Mouse (Mus musculus): ENCODE measurements around the gene Tiam1.
"Not testable (repeated sequence)": the region's sequence is repeated elsewhere in the genome, so short reads cannot be mapped to it uniquely, and the experiment has no call there.

Gene Tiam1

DNA sequence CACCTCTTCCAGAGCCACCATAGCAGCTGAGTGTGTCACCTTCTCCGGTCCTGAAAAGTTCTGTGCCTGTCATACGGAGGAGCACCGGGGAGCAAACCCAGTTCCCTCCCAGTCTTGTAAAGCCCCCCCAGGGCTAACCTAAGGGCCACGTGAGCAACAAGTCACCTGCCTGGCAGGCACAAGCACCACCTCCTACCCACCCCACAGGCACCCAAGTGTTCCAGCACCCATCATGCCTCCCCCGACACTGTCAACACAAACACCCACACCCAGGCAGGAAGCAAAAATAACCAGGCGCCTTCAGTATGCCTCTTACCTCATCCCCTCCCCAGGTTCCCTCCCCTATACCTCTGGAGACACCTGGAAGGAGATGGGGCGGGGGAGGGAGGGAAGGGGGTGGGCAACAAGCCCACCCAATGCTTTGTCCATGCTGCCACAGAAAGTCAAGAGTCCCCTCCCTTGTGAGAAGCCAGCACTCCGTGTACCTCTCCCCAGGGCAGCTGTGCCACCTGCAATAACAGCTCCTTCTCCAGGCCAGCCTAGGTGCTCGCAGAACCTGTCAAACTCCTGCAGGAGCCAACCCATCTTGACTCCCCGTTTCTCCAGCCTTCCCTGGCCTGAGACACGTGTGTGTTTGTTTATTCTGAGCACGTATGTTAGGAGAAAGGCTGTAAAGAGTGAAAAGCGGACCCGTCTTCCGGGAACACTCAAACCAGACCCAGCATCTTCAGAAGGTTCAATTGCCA lies 38.7 kb downstream of the Tiam1 start:
- DNase-seq (ENCODE audit: low spot score) = no peak

DNA sequence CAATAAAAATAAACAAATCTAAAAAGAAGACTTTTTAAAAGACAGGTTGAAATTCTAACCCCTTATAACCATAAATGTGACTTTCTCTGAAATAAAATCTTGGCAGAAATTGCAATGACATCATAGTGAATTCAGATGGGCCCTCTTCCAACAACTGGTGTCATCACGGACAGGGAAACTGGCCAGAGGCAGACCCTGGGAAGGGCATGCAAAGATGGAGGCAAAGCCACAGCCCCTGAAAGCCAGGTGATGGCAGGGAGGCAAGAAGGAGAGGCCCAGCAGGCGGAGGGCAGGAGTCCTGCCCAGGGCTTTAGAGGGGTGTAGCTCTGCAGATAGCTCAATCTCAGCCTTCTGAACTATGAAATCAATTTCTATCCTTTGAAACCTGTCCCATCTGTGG lies 39.8 kb downstream of the Tiam1 start:
- no peak for DNase-seq (ENCODE audit: low spot score)

DNA sequence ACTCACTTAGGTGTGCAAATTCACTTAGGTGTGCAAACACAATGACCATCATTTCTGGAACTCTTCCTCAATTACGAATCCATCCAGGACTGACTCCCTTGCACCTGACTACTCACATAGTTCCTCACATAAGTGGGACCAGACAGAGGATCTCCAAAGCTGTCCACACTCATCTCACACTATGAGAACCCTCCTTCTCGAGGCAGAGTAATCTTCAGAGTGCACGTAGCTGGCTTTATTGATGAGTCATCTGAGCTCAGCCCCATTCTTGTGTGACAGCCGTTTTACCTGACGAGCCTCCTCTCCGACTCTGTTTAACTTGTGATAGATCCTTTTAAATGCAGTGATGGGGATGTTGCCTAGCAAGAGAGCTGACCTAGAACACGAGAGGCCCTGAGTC lies 41.0 kb downstream of the Tiam1 start:
- DNase-seq (ENCODE audit: low spot score) = no peak

DNA sequence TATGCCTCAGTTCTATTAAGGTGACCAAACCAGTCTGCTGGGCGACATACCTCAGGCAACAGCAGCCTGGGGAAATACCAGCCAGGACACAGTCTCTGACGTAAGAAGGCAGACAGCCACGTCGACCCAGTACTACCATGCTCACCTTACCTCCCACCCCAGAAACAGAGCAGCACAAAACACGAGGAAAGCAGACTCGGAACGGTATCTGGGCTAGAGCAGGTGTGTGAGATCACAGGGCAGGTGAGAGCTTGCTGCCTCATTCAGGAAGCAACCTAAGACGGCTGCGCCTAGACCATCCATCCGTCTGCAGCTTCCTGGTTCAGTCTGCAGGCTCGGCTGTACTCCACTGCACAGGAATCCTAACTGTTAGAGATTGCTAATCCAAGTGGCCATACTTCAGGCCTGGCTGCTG lies 45.4 kb downstream of the Tiam1 start:
- DNase-seq (ENCODE audit: low spot score) = no peak

DNA sequence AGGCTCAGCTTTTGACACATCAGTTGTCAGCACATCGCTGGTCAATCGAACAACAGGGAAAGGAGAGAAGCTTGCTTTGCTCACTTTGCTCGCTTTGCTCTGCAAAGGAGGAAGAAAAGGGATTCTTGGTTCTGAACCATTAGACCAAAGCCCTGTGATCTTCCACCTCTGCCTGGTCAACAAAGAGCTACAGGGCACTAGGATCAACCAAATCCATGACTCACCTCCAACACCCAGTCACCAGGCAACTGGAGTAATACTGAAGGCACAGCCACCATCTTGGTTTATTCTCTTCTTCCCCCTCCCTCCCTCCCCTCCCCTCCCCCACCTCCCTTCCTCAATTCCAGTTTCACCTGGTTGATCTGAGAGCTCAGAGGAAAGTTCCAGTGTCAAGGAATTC lies 45.8 kb downstream of the Tiam1 start:
- no peak for DNase-seq (ENCODE audit: low spot score)

DNA sequence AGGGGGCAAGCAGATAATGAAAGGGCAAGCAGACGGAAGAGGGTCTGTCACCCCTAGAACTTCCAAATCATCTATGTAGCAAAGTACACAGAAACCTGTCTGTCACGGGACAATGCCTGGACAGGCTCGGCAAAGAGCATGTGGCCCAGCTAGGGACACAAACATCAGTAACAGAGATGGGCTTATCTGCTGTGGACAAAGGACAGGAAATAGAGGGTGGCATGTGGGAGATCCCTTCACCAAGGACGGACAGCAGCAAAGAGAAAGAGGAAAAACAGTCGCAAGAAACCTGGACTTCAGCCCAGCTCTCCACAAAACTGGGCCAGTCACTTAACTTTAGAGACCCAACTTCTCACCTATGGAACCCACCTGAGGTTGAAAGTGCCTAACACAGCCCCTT lies 47.6 kb downstream of the Tiam1 start:
- DNase-seq (ENCODE audit: low spot score) = no peak

DNA sequence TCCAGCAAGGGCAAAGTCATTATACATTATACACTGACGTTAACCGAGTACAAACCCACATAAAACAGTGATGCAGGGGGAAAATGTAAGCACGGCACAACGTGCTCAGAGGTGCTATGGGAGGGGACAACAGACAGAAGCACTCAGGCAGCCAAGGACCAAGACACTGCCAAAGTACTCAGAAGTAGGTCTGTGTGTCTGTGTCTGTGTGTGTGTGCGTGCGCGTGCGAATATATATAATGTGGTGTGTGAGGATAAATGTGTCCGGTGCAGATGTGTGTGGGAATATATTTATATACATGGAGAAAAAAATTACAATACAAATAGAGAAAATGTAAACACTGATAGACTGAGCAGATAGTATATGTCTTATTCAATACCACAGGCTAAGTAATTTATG lies 50.6 kb downstream of the Tiam1 start:
- no peak for DNase-seq (ENCODE audit: low spot score)

DNA sequence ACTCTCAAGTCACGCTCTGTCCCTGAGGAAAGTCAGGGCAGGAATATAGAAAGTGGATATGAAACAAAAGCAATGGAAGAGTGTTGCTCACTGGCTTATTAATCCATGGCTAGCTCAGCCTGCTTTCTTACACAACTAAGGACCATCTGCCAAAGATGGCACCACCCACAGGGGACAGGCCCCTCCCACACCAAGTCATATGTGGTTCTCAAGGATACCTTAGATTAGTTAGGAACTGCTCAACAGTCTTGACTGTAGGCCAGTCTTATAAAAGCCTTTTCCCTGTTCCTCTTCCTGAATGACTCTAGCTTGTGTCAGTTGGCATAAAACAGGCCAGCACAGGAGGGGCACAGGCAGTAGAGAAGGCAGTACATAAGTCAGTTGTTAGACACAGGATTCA lies 51.7 kb downstream of the Tiam1 start:
- DNase-seq (ENCODE audit: low spot score) = no peak

DNA sequence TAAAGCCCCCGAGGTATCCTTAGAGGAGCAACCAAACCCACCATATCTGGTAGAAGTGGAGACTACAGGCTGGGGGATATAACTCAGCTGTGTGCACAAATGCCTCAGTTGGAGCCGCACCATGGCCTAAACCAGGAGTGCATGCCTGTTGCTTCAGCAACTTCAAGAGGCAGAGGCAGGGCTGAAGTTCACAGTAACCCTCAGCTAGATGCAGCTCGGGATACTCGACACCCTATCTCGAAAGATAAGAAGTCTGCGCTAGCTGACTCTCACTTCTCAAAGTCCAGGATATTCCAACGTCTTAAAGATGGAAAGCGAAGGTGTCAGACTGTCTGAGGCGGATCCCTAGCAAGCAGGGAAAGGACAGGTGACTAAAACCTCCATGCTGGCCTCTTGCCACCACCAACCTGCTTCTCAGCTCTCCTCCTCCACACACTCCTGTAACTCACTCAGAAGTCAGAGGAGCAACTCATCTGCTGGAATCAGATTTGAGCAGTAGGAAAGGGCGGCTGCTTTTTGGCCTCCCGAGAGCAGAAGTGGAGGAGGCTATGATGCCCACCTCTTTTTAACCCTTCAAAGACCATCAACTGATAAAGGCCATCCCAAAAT lies 52.4 kb downstream of the Tiam1 start:
- DNase-seq (ENCODE audit: low spot score) = no peak

DNA sequence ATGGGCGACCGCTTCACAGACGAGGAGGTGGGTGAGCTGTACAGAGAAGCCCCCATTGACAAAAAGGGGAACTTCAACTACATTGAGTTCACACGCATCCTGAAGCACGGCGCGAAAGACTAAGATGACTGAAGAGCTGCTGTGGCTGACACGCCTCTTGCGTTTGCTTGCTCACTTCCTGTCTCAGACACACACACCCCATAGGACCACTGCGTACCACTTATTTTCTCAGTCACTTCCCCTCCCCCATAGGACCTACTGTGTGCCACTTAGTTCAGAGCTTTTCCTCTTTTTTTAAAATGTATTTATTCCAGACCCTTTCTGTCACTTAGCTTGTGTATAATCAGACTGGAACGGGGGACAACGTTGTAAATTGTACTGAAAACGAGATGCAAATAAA lies 53.2 kb downstream of the Tiam1 start:
- no peak for DNase-seq (ENCODE audit: low spot score)

DNA sequence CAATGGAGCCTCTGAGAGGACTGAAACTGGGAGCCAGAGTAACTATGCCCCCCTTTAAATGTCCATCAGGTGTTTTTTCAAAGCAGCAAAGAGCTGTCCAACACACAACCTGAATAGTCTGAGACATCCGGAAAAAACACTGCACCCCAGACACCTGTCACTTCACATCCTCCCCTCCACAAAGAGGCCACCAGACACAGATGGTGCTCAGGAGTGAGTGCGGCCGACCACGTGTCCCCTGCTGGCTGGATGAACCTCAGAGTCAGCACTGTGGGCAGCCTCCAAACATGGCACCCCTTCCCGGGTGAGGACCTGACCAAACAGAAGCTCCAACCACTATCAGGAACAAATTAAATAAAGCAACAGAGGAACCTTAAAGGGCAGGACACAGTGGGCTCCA lies 56.3 kb downstream of the Tiam1 start:
- DNase-seq (ENCODE audit: low spot score) = no peak

DNA sequence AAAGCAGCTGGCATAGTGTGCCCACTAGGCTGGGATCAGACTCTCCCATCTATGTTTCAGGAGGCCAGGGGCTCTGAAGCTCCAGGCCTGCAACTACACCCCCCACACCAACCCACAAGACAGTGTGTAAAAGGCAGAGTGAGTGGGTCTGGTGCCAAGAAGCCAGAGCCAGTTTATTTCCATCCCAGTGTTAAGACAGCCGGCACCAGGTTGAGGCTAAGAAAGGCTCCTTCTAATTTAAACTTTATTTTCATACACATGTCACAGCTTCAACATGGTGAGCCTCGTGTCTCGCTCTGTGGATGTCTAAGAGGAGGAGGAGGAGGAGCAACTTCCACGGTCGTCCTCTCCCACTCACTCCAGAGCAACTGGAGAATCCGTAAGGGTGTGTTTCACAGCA lies 57.5 kb downstream of the Tiam1 start:
- DNase-seq (ENCODE audit: low spot score) = no peak

DNA sequence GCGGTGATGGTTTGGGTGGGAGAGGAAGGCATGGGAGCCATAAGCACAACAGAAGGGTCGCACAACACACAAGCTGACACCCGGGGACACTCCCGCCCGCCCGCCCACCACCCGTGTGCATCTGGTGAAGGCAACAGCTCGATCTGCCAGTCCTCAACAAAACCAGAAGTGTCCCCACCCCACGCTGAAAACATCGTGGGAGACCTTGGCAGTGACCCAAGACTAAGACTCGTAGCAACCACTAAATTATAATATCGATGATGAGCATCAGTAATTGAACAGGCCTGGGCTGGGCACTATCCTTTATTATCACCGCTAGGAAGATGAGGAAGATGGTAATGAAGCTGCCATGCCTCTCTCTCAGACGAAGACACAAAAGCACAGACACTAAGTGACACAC lies 58.0 kb downstream of the Tiam1 start:
- DNase-seq (ENCODE audit: low spot score) = no peak

DNA sequence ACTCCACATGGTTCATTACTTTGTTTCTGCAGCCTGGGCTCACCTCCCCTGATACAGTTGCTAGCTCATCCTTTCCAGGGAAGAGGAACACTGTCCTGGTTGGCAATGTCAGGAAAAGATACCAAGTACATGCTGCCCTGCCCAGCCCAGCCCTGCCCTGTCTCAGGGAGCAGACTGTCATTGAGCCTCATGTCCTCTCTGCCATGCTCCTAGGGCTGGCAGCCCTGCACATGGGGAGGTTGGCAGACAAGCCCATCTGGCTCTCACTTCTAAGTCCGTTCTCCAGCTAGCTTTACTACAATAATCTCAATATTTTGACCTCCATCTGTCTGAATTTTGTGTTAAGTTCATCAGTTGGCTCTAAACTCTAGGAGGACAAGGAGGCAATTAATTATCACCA lies 62.4 kb downstream of the Tiam1 start:
- DNase-seq (ENCODE audit: low spot score) = no peak

DNA sequence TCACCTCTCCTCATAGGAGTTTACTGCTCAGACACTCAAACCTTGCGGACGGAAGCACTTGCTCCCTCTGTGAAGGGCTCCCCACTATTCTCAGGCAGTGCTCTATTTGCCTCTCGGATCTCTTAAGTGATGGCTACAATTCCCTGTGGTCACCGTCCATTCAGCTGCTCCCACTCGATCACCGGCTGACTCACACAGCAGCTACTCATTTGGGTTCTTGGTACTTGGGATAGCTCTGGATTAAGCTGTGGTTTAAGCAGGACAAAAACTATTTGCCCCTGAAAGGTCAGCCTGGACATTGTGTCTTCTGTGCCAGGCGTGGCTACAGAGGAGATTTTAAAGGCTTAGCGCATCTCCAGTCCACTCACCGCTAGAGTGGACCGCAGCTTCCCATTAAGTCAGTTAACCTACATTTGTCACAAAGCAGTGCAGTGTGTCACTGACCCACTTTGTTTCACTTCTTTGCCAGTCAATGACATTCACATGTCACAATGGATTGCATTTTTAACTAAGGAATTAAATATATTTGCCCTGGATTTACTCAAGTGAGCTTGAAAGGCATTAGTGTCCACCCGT lies 64.7 kb downstream of the Tiam1 start:
- no peak for DNase-seq (ENCODE audit: low spot score)

DNA sequence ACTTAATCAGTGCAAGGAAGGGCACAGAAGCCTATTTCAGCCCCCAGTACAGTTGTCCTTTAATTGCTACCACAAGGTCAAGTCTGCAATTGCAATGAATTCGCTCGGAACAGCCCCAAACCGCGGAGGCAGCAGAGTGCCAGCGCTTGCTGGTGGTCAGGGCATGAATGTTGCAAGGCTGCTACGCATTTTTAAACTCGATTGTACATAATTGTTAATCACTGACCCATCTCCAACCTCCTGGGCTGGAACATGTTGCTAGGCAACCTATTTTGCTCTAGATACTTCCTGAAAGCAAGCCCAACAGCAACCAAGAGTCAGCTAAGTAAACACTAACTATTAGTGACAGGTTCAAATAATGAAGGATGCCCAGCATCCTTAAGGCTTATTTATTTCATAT lies 70.1 kb downstream of the Tiam1 start:
- DNase-seq (ENCODE audit: low spot score) = no peak

DNA sequence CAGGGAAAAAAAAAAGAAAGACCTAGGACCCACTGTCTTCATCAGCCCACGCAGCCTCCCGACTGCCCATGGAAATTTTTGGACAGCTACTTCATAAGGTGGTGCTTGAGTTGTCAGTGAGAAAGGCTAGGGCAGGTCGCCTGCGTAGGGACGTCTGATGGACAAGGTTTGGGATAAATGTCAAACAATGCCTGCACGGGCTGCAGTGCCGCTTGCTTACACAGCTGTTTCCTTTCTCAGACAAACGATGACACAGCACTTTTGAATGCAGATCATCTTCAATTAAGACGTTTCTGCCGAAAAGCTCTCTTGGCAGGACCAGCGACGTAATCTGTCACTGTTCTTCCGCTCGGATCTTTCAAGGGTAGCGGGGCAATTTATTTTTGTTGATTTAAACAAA lies 70.9 kb downstream of the Tiam1 start:
- DNase-seq (ENCODE audit: low spot score) = no peak

DNA sequence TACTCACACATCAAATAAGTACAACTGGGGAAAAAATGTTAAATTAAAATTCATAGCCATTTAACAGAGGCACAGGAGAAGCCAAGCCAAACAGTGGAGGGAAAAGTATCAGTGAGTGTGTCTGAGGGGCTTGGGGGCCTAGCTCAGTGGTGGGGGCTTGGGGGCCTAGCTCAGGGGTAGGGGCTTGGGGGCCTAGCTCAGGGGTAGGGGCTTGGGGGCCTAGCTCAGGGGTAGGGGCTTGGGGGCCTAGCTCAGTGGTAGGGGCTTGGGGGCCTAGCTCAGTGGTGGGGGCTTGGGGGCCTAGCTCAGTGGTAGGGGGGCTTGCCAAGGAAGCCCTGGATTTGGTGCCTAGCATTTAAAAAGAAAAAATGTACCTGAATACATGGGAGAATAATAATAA lies 72.4 kb downstream of the Tiam1 start:
- not testable (repeated sequence) for DNase-seq (ENCODE audit: low spot score)

DNA sequence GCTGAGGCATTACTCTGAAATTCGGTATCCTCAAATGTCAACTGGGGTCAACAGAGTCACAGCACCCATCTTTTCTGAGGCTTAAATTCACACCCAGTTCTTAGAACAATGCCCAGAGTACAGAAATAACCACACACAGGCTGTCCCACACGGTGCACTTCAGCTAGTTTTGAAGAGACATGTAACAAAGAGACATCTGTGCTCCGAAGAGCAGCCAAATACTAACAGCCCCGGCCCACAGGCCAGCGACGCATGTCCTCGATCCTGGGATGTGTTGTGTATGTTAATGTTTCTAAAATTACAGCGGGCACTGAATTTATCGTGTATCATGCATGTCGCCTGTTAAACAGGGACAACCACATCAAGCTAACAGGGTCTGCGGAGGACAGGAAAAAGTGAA lies 73.5 kb downstream of the Tiam1 start:
- DNase-seq (ENCODE audit: low spot score) = no peak

DNA sequence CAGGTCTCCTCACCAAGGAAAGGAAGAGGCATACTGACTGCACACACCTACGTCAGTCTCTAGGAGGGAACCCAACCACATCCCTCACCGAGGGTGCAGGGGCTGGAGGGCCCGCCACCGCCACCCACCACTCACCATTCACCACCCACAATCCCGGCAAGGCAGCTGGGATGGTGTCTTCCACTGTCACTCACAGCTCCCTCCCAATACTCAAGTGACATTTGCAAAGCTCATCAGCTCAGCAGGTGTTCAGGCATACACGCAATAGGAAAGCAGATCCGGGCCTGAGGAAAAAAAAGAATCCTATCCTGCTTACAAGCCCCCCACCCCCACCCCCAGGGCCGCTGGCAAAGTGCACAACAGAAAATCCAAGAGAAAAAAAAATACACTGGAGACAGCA lies 74.4 kb downstream of the Tiam1 start:
- no peak for DNase-seq (ENCODE audit: low spot score)

DNA sequence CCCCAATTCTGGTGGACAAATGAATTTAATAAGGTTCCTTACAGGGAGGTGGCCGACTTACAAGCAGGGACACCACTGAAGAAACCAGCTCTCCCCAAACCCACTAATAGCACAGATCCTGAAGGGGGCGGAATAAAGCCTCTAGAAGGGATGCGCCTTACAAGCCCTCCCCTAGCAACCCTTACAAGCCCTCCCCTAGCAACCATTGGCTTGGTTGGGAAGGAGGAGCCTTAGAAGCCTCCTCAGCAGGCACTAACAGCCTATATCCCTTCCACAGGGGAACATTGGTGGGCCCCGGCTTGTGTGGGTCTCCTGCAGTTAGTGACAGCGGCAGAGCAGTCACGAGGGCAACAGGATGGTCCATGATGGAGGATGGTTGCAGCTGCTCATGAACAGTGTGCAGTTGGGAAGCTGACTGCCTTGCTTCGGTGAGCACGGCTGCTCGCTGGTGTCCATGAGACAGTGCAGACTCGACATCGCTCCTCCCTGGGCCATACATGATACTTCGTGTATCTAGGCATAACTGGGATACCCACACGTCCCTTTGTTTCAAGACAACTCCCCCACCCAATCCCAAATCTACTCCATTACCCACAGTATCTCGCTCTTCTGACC lies 90.6 kb downstream of the Tiam1 start:
- DNase-seq (ENCODE audit: low spot score) = no peak

DNA sequence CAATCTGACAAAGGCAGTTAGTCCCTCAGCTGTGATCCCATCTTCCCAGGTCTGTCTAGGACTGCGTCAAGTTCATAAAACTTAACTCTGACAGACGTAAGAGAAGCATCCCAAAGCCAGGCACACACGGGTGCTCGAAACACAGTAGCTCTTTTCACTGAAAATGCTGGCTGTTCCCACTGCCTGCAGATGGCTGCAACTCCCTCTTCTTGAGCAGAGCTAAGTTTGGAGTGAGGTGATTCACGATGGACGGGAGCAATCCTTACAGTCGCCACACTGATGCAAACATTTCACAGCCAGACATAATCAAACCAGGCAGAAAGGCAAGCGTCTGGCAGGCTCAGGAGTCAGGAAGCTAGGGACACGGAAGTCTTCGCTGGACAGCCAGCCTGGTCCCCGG lies 91.2 kb downstream of the Tiam1 start:
- DNase-seq (ENCODE audit: low spot score) = no peak

DNA sequence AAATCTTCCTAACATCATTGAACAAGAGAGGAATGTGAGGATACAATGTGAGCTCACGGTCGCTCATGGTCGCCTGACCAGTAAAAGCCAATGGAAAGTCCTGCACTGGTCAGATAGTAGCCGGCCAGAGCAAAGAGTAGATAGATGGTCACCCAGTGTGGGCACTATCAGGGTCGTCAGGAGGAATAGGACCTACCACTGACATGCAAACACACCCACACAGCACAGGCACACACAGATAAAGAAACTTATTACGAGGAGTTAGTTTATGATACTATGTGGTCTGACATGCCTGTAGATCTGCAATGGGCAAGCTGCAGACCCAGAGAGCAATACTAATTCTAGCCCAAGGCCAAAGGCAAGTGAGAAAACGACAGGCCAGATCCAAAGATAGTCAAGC lies 92.5 kb downstream of the Tiam1 start:
- no peak for DNase-seq (ENCODE audit: low spot score)

Measured in ovary, postnatal 10 days (tissue).